17 mouse cellular contexts compared by ENCODE assay signal in the genomic region with DNA sequence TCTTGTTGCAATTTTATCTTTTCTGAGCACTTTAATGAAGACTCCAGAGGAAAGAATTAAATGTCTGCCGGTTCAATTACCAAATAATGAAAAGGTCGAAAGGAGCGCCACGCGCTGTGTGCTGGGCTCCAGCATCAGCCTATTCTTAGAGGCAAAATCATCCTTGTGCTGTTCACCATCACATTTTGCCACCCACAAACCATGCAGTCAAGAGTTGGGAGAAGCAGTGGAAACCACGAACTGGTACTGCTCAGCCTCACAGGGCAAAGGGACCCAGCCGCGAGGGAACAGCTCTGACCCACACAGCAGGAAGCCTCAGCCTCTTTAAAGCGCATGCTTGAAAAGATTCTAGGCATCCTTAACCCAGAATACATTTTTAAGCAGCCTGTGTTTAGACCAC.
"Had no signal": no experiment of that assay in that cellular context is flagged by ENCODE, and none has a peak within 500 bp of the region (broad histone marks: within the 10 kb centered on the region; RNA-seq: fewer than 3 reads in every experiment).

No protein-coding gene starts in this region.

- H3K27ac ChIP-seq: midbrain, embryonic 10.5 days; midbrain, embryonic 13.5 days; neural tube, embryonic 13.5 days; neural tube, embryonic 15.5 days had no signal

- H3K9me3 ChIP-seq: midbrain, embryonic 10.5 days; midbrain, embryonic 13.5 days; neural tube, embryonic 13.5 days; neural tube, embryonic 15.5 days had no signal

- ATAC-seq: midbrain, embryonic 13.5 days; midbrain, embryonic 16.5 days had no signal

- H3K4me1 ChIP-seq: neural tube, embryonic 13.5 days; neural tube, embryonic 15.5 days had no signal

- H3K27me3 ChIP-seq: midbrain, embryonic 13.5 days; neural tube, embryonic 13.5 days; neural tube, embryonic 15.5 days had no signal

- H3K36me3 ChIP-seq: midbrain, embryonic 10.5 days; midbrain, embryonic 13.5 days; neural tube, embryonic 13.5 days; neural tube, embryonic 15.5 days had no signal

- DNase-seq: lung, adult 18-20 months; lung, embryonic 14.5 days; lung, postnatal 10 days; lung, postnatal 4 days; right cerebral cortex, adult 18-20 months; right cerebral cortex, postnatal 25 days; right cerebral cortex, postnatal 4 days; spleen, adult 18-20 months; thymus, adult 18-20 months; thymus, postnatal 14 days; thymus, postnatal 36 days had no signal

- H3K9ac ChIP-seq: lung, embryonic 14.5 days; midbrain, embryonic 13.5 days; neural tube, embryonic 13.5 days; neural tube, embryonic 15.5 days had no signal

- H3K4me3 ChIP-seq: midbrain, embryonic 10.5 days; midbrain, embryonic 13.5 days; myocyte; neural tube, embryonic 13.5 days; neural tube, embryonic 15.5 days had no signal

- H3K4me2 ChIP-seq: lung, embryonic 14.5 days; midbrain, embryonic 13.5 days; neural tube, embryonic 13.5 days; neural tube, embryonic 15.5 days had no signal
